Mouse (Mus musculus) forebrain, embryonic 11.5 days (tissue): ENCODE measurements at regions not wholly inside any gene's neighbourhood (a gene's known extent, or its start where the extent isn't known, plus 50 kb on each side); places are given as distances from the start of the nearest gene placed in this dataset.
A peak's percentile ranks its signal among the peaks of the same experiment; 100 is the strongest.

Source experiments
- ATAC-seq: fragments of 200-750 bp; cut with Nextera tagmentation; replicated peaks from 2 replicates; pipeline ENCODE4 v1.8.0; 2017; ENCODE audit warnings: moderate TSS enrichment; ENCODE audit not compliant: low FRiP score
- DNase-seq: peaks from one replicate; pipeline ENCODE4 v3.0.0-alpha.2; 2017; ENCODE audit warnings: low spot score
- H3K27ac ChIP-seq: fragments of 300-500 bp; sonication (generic); 2 replicates; pipeline ENCODE4 v1.5.1; 2014; ENCODE audit warnings: low read depth, low read length
- H3K27me3 ChIP-seq: fragments of 300-500 bp; sonication (generic); 2 replicates; pipeline ENCODE4 v1.6.1; 2014; ENCODE audit warnings: mild to moderate bottlenecking, low read length, mixed read lengths; ENCODE audit not compliant: control insufficient read depth, insufficient read depth
- H3K36me3 ChIP-seq: fragments of 300-500 bp; sonication (generic); 2 replicates; pipeline ENCODE4 v1.6.1; 2014; ENCODE audit warnings: mild to moderate bottlenecking, low read length, moderate library complexity, mixed read lengths; ENCODE audit not compliant: control insufficient read depth, insufficient read depth
- H3K4me1 ChIP-seq: fragments of 300-500 bp; sonication (generic); replicated peaks from 2 replicates; pipeline ENCODE4 v1.6.1; 2014; ENCODE audit warnings: low read length, mixed read lengths; ENCODE audit not compliant: control insufficient read depth, insufficient read depth
- H3K4me2 ChIP-seq: fragments of 300-500 bp; sonication (generic); 2 replicates; pipeline ENCODE4 v1.6.1; 2014; ENCODE audit warnings: low read depth, mild to moderate bottlenecking, low read length, moderate library complexity, mixed read lengths; ENCODE audit not compliant: severe bottlenecking
- H3K4me3 ChIP-seq: fragments of 300-500 bp; sonication (generic); 2 replicates; pipeline ENCODE4 v1.5.1; 2014; ENCODE audit warnings: low read depth, low read length
- H3K9ac ChIP-seq: fragments of 300-500 bp; sonication (generic); 2 replicates; pipeline ENCODE4 v1.6.1; 2014; ENCODE audit warnings: low read length
- H3K9me3 ChIP-seq: fragments of 300-500 bp; sonication (generic); 2 replicates; pipeline ENCODE4 v1.6.1; 2016; ENCODE audit warnings: low read length, mixed read lengths; ENCODE audit not compliant: control insufficient read depth
- WGBS: fragments of 180-500 bp; shearing (Covaris S2); extraction: QIAGEN DNeasy Blood & Tissue Kit; methylation state at CpG from one replicate; pipeline ENCODE4 v1.1.7; 2014; 5-methylcytosine and 5-hydroxymethylcytosine counted together

- Histone ChIP-seq H3K4me3 (no peak overlapping the region), H3K4me2 (no peak overlapping the region), H3K4me1 (no peaks in the 10 kb centered on the region), H3K27me3 (no peaks in the 10 kb centered on the region), H3K27ac (no peak overlapping the region), H3K9ac (no peak overlapping the region), H3K9me3 (no peaks in the 10 kb centered on the region), H3K36me3 (no peaks in the 10 kb centered on the region)
- whole genome bisulfite sequencing = 91% methylated on average over 3 of the region's 3 CpGs
- ATAC-seq = no peak
- DNase-seq = no peak
Observed at GRCm38 (mm10) chr13:110633261-110633781, 238.5 kb downstream of the Plk2 start.

DNA sequence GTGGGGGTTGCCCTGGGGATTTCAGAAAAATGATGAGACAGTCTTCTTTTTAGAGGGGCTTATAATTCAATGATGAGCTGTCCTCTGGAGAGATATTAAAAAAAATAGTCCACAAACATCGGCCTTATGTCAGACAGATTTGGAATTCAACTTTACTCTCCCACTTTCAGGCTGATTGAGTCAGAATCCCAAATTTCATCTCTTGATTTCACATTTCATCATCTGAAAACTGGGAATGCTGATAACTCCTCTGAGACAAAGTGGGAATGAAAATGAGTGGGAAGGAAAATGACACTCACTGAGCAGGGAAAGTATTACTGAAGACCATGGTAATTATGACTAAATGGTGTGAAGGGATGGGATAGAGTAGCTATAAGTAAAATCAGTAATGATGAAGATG is 239.1 kb downstream of the Plk2 start:
- no peaks in the 10 kb centered on the region for H3K4me1 ChIP-seq
- no peak overlapping the region for H3K9ac ChIP-seq
- no peaks in the 10 kb centered on the region for H3K36me3 ChIP-seq
- H3K27ac ChIP-seq = no peak overlapping the region
- H3K27me3 ChIP-seq = no peaks in the 10 kb centered on the region
- no peaks in the 10 kb centered on the region for H3K9me3 ChIP-seq
- no peak overlapping the region for H3K4me2 ChIP-seq
- WGBS = 83% methylated on average over 1 of the region's 1 CpGs
- no peak for DNase-seq
- ATAC-seq = no peak
- no peak overlapping the region for H3K4me3 ChIP-seq

DNA sequence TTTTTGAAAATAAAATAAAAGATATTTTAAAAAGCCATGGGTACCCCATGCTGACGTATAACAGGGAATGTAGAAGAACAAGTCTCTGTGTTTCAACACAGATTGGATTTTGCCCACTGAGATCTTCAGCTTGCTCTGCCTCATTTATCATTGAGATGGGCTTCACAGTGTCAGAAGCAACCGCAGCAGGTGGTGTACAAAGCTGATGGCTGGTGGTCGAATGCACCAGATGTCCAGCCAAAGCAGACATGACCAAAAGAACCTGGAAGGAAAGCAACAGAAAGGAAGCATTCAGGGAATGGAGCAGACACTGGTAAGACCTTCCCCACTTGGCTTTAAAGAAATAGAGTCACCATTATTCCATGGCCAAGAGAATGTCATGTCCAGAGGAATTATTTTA is 247.9 kb downstream of the Plk2 start:
- Histone ChIP-seq H3K4me3 (no peak overlapping the region), H3K27me3 (no peaks in the 10 kb centered on the region), H3K36me3 (no peaks in the 10 kb centered on the region), H3K9me3 (no peaks in the 10 kb centered on the region), H3K9ac (no peak overlapping the region), H3K4me1 (no peaks in the 10 kb centered on the region), H3K4me2 (no peak overlapping the region), H3K27ac (no peak overlapping the region)
- WGBS = 87% methylated on average over 3 of the region's 3 CpGs
- ATAC-seq = no peak
- DNase-seq = no peak

DNA sequence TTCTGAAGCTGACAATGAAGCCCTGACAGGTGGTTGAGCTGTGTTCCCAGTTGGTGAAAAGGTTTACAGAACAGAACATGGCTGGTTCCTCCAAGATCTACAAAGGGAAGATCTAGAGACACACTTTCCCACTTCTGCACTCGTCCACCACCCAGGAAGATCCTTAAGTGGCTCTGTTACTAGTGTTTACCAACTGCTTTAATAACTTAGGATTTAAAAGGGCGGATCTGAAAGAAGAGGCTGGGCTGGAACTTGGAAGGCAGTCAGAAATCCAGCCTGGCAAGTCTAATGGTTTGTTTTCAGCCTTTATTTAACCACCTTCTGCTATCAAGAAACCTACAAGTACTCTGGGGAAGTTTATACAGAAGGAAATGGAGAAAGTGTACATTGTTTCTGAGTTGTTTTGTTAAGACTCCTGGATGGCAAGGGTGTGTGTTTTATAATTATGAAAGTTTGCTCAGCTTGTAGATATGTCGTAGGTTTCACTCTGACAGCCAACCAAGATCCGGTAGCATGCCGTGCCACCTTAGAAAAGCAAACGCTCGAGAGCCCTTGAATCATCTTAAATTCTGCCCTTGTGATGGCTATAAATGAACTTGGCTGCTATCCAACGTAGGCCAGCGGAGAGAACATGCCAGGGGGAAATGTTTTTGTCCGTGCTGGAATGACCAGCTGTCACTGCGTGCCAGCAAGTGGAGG is 248.5 kb downstream of the Plk2 start:
- ATAC-seq (peak; percentile 39; the same call in 1 of the 2 replicates), DNase-seq (no peak)
- H3K36me3 ChIP-seq = no peaks in the 10 kb centered on the region
- no peaks in the 10 kb centered on the region for H3K9me3 ChIP-seq
- no peak overlapping the region for H3K9ac ChIP-seq
- no peak overlapping the region for H3K4me3 ChIP-seq
- H3K27me3 ChIP-seq = no peaks in the 10 kb centered on the region
- 65% methylated on average over 11 of the region's 11 CpGs for WGBS
- no peak overlapping the region for H3K27ac ChIP-seq
- H3K4me1 ChIP-seq = no peaks in the 10 kb centered on the region
- H3K4me2 ChIP-seq = no peak overlapping the region

- no peak overlapping the region for H3K9ac ChIP-seq
- H3K4me1 ChIP-seq = no peaks in the 10 kb centered on the region
- H3K4me3 ChIP-seq = no peak overlapping the region
- ATAC-seq (no peak), DNase-seq (no peak)
- H3K4me2 ChIP-seq = no peak overlapping the region
- no peaks in the 10 kb centered on the region for H3K36me3 ChIP-seq
- H3K9me3 ChIP-seq = no peaks in the 10 kb centered on the region
- H3K27me3 ChIP-seq = no peaks in the 10 kb centered on the region
- H3K27ac ChIP-seq = no peak overlapping the region
- 86% methylated on average over 3 of the region's 3 CpGs for whole genome bisulfite sequencing
Observed at GRCm38 (mm10) chr13:110643897-110644213, 249.0 kb downstream of the Plk2 start.

DNA sequence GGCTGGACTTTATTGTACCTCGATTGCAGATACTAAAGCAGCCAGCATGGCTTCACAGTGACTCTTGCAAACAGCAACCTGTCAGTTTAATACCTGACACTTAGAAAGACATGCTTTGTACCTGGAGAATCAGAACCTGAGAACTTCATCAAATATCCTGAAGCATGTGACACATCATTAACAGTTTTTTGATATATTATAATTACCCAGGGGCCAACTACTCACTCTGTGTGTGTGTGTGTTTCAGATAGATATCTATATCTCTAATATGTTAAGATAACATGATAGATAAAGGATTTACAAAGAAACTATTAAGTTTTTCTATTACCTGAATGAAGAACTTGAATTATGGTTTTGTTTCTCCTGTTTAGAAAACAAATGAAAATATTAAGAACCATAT is 254.5 kb downstream of the Plk2 start:
- H3K4me2 ChIP-seq = no peak overlapping the region
- WGBS = 76% methylated on average over 1 of the region's 1 CpGs
- ATAC-seq (no peak), DNase-seq (no peak)
- no peaks in the 10 kb centered on the region for H3K27me3 ChIP-seq
- H3K4me3 ChIP-seq = no peak overlapping the region
- H3K36me3 ChIP-seq = no peaks in the 10 kb centered on the region
- H3K9me3 ChIP-seq = no peaks in the 10 kb centered on the region
- no peak overlapping the region for H3K27ac ChIP-seq
- no peaks in the 10 kb centered on the region; the same call in 1 of the 2 replicates for H3K4me1 ChIP-seq
- no peak overlapping the region for H3K9ac ChIP-seq

DNA sequence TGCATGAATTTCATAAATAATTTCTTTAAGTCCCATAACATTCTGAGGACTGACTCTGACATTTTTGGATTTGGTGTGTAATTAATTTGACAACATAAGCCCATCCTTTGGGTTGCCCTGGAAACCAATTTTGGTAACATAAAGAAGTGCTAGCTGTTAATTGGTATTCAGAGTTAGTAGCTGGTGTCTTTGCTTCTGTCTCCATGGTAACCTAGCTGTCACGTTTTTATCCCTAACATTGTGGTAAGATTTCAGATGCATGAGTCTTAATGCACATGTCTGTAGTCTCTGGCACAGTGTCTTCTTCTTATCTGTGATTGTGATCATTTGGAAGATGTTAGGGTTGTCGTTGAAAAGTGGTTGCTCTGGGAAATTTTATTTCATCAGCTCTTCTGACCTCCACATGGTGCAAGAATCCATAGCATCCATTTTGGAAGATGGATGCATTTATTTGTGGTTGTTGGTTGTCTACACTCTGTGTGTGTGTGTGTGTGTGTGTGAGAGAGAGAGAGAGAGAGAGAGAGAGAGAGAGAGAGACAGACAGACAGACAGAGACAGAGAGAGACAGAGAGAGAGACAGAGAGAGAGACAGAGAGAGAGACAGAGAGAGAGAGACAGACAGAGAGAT is 255.1 kb downstream of the Plk2 start:
- no peak overlapping the region for H3K27ac ChIP-seq

DNA sequence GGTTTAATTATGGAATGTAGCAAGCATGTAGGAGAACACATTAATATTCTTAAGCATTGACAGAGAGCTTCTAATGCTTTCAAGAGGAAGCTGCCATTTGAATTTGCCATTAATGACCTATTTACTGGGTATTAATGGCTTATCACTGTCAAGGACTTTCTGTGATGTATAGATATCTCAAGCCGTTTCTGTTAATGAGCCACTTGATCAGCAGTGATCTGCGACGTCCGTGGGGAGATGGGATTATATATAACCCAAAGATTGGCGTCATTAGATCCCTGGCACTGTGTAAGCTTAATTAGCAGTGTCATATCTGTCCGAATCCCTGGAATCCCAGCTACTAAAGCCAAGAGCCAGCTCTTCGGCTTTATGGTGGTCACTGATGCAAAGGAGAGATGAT is 257.4 kb downstream of the Plk2 start:
- H3K27ac ChIP-seq = no peak overlapping the region
- WGBS = 60% methylated on average over 7 of the region's 7 CpGs
- no peaks in the 10 kb centered on the region for H3K9me3 ChIP-seq
- DNase-seq (no peak), ATAC-seq (peak; percentile 65)
- H3K4me1 ChIP-seq = no peaks in the 10 kb centered on the region; the same call in 1 of the 2 replicates
- H3K9ac ChIP-seq = no peak overlapping the region
- no peak overlapping the region for H3K4me2 ChIP-seq
- H3K4me3 ChIP-seq = no peak overlapping the region
- no peaks in the 10 kb centered on the region for H3K27me3 ChIP-seq
- H3K36me3 ChIP-seq = no peaks in the 10 kb centered on the region

More for the DNA sequence above, 255.1 kb downstream of the Plk2 start:
- Histone ChIP-seq H3K4me2 (no peak overlapping the region), H3K9me3 (no peaks in the 10 kb centered on the region), H3K4me1 (no peaks in the 10 kb centered on the region; the same call in 1 of the 2 replicates), H3K9ac (no peak overlapping the region), H3K36me3 (no peaks in the 10 kb centered on the region), H3K27me3 (no peaks in the 10 kb centered on the region), H3K4me3 (no peak overlapping the region)
- DNase-seq = no peak
- peak; percentile 86 for ATAC-seq
- WGBS = 43% methylated on average over 2 of the region's 2 CpGs
